Mouse (Mus musculus) left cerebral cortex, postnatal 25 days (tissue): ENCODE measurements around the gene Cck. TPM values are rescaled to one million over a fixed set of nuclear protein-coding genes. Genes with fewer than 3 reads are reported as not detected.

Experiments used
- DNase-seq, 2 experiments: peaks; one replicate each; pipeline ENCODE4 v3.0.0; 2022; ENCODE audit warnings: low spot score in 2 of 2, mixed read lengths in 1 of 2
- intact Hi-C: fragments of 180-260 bp; cut with DNase I; formaldehyde crosslinking; loops from one replicate; pipeline ENCODE4 v1.15.1; 2025
- total RNA-seq, 2 experiments: library from RNA; stranded (reverse); gene quantifications; 2 replicates each; pipeline ENCODE4 v1.2.3; 2021

Cck gene
- 100 to 1,000 TPM; 670 to 812 TPM for total RNA-seq

- DNase-seq = peak; percentile 69 to 88
- intact Hi-C loops = loop anchor here (2.0 kb wide), 1 partner anchor 105 kb away; no protein-coding TSS in a partner anchor
Observed at GRCm38 (mm10) chr9:121495529-121495928, at the start of gene Cck. Cck (minus strand) TSS chr9:121495694.

- intact Hi-C loops = no loop called here
- DNase-seq = no peak
Observed at GRCm38 (mm10) chr9:121541530-121541929, 46.0 kb upstream of the Cck start.

GRCm38 (mm10) chr9:121532626-121533025 lies 37.1 kb upstream of the Cck start:
- DNase-seq = no peak
- intact Hi-C loops = no loop called here

GRCm38 (mm10) chr9:121528605-121529357 lies 33.3 kb upstream of the Cck start:
- intact Hi-C loops = no loop called here
- no peak for DNase-seq

GRCm38 (mm10) chr9:121526171-121526570 lies 30.7 kb upstream of the Cck start:
- no peak for DNase-seq
- intact Hi-C loops = no loop called here

GRCm38 (mm10) chr9:121520047-121520446 lies 24.6 kb upstream of the Cck start:
- DNase-seq = peak in 1 of 2 experiments; percentile 16
- intact Hi-C loops = no loop called here

- no peak for DNase-seq
- intact Hi-C loops = no loop called here
Observed at GRCm38 (mm10) chr9:121514462-121514861, 19.0 kb upstream of the Cck start.

GRCm38 (mm10) chr9:121511911-121512310 lies 16.4 kb upstream of the Cck start:
- DNase-seq = no peak
- intact Hi-C loops = no loop called here

- intact Hi-C loops = loop anchor here (1.0 kb wide), 1 partner anchor 94 kb away; no protein-coding TSS in a partner anchor
- peak; percentile 69 to 97 for DNase-seq
Observed at GRCm38 (mm10) chr9:121506478-121507180, 11.1 kb upstream of the Cck start.

- intact Hi-C loops = loop anchor here (1.0 kb wide), 1 partner anchor 52 kb away; no protein-coding TSS in a partner anchor
- DNase-seq = peak; percentile 66 to 92
Observed at GRCm38 (mm10) chr9:121505346-121505745, 9.9 kb upstream of the Cck start.

- intact Hi-C loops = no loop called here
- peak; percentile 58 to 78 for DNase-seq
Observed at GRCm38 (mm10) chr9:121496102-121496501, 608 bp upstream of the Cck start.

- intact Hi-C loops = loop anchor here (2.0 kb wide), 1 partner anchor 107 kb away; no protein-coding TSS in a partner anchor
- peak; percentile 34 to 42 for DNase-seq
Observed at GRCm38 (mm10) chr9:121494006-121494767, 1.3 kb downstream of the Cck start.

GRCm38 (mm10) chr9:121491592-121492240 lies 3.8 kb downstream of the Cck start:
- intact Hi-C loops = no loop called here
- DNase-seq = no peak

- peak in 1 of 2 experiments; percentile 84 for DNase-seq
Observed at GRCm38 (mm10) chr9:121487216-121487615, 8.3 kb downstream of the Cck start.

GRCm38 (mm10) chr9:121479453-121479852 lies 16.0 kb downstream of the Cck start:
- peak; percentile 67 to 85 for DNase-seq
- intact Hi-C loops = loop anchor here (1.0 to 5.0 kb wide), 3 partner anchors 126 to 232 kb away; no protein-coding TSS in a partner anchor

More at GRCm38 (mm10) chr9:121487216-121487615, 8.3 kb downstream of the Cck start:
- intact Hi-C loops = loop anchor here (2.0 kb wide), 1 partner anchor 114 kb away; no protein-coding TSS in a partner anchor

GRCm38 (mm10) chr9:121477305-121477911 lies 18.1 kb downstream of the Cck start:
- peak; percentile 73 to 78 for DNase-seq
- intact Hi-C loops = loop anchor here (5.0 kb wide), 2 partner anchors 200 to 230 kb away; no protein-coding TSS in a partner anchor

- no peak for DNase-seq
- intact Hi-C loops = loop anchor here (5.0 kb wide), 2 partner anchors 202 to 228 kb away; no protein-coding TSS in a partner anchor
Observed at GRCm38 (mm10) chr9:121475488-121476452, 19.7 kb downstream of the Cck start.
